Mouse (Mus musculus): ENCODE results near the gene Cacna1a. TPM values are rescaled to one million over a fixed set of nuclear protein-coding genes. Genes with fewer than 3 reads are reported as not detected.

Cacna1a gene
- total and polyA plus RNA-seq, 3 experiments = 3.2 to 5.1 TPM; not detected in 1

DNA sequence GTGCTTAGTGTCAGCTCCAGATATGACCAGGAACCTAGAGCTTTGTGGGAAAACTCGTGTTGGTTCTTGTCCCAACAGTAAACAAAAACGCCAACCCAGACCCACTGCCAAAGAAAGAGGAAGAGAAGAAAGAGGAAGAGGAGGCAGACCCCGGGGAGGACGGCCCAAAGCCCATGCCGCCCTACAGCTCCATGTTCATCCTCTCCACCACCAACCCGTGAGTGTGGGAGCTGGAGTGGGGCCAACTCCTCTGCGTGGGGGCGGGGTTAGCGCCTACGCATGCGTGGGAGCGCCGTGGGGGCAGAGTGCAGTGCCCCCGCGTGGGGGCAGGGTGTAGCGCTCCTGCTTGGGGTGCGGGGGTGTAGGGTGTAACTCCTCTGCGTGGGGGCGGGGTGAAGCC is 179.3 kb downstream of the Cacna1a start (continued):
- TF ChIP-seq ETS1 (IDR thresholded peaks at IDR 0.05; ENCODE audit: low read depth, low read length) (peak; percentile 67), ZC3H11A (IDR thresholded peaks at IDR 0.05; ENCODE audit: low read depth, low read length) (no peak)

GRCm38 (mm10) chr8:84568737-84569136 is 180.5 kb downstream of the Cacna1a start:
- Histone ChIP-seq H3K4me3 (ENCODE audit: control insufficient read depth in 1 of 2, insufficient read depth in 1 of 2, low read depth in 2 of 2, low read length in 2 of 2) (peak overlapping the region; percentile 44 to 57), H3K27me3 (ENCODE audit: control insufficient read depth in 1 of 2, insufficient read depth in 2 of 2, low read length in 2 of 2) (no peaks in the 10 kb centered on the region), H3K4me1 (ENCODE audit: control insufficient read depth in 1 of 2, insufficient read depth in 2 of 2, low read length in 2 of 2) (peaks cover 2 to 21% of the 10 kb centered on the region in 2 experiments), H3K36me3 (ENCODE audit: control insufficient read depth in 1 of 2, insufficient read depth in 2 of 2, low read length in 2 of 2) (peaks cover 0 to 7% of the 10 kb centered on the region in 2 experiments; a peak in 2 of 4 replicates), H3K9me3 (replicated peaks; ENCODE audit: insufficient read depth, low read length) (no peaks in the 10 kb centered on the region), H3K79me2 (ENCODE audit: control insufficient read depth, insufficient read depth, low read length, poor library complexity) (no peaks in the 10 kb centered on the region), H3K9ac (ENCODE audit: control insufficient read depth, low read depth, low read length, poor library complexity, severe bottlenecking) (peak overlapping the region; percentile 59), H3K27ac (ENCODE audit: control insufficient read depth, low read depth, low read length) (peak overlapping the region; percentile 57)
- TF ChIP-seq CHD1 (IDR thresholded peaks at IDR 0.05; ENCODE audit: low read depth, low read length) (no peak), NRF1 (IDR thresholded peaks at IDR 0.05; ENCODE audit: insufficient read depth, low read depth, low read length, poor library complexity, severe bottlenecking) (no peak), POLR2A (IDR thresholded peaks at IDR 0.05; ENCODE audit: control insufficient read depth in 1 of 2, insufficient read depth in 1 of 2, low read depth in 1 of 2, low read length in 2 of 2, poor library complexity in 1 of 2) (peak in 1 of 2 experiments; percentile 76; a peak in 3 of 4 replicates), SMC3 (IDR thresholded peaks at IDR 0.05; ENCODE audit: low read depth, low read length) (no peak), ELF1 (IDR thresholded peaks at IDR 0.05; ENCODE audit: low read depth, low read length) (0 out of 2 replicates have a peak, but pooled peaks have one; percentile 16), RAD21 (IDR thresholded peaks at IDR 0.05; ENCODE audit: low read depth, low read length) (no peak), KAT2A (conservative IDR thresholded peaks at IDR 0.05; ENCODE audit: low read depth, low read length) (no peak), GATA1 (IDR thresholded peaks at IDR 0.05; ENCODE audit: low read depth, low read length) (peak; percentile 61), EP300 (IDR thresholded peaks at IDR 0.05; ENCODE audit: low read depth in 1 of 2, low read length in 2 of 2) (no peak), ZNF384 (IDR thresholded peaks at IDR 0.05; ENCODE audit: low read depth, low read length) (no peak), CTCF (IDR thresholded peaks at IDR 0.05 in 2 of 3, conservative IDR thresholded peaks at IDR 0.05 in 1 of 3; ENCODE audit: control insufficient read depth in 1 of 3, insufficient read depth in 1 of 3, low read depth in 2 of 3, low read length in 3 of 3, poor library complexity in 1 of 3, severe bottlenecking in 1 of 3) (no peak), TBP (IDR thresholded peaks at IDR 0.05; ENCODE audit: low read depth, low read length) (peak; percentile 95), USF1 (IDR thresholded peaks at IDR 0.05; ENCODE audit: low read depth, low read length) (no peak), MEF2A (IDR thresholded peaks at IDR 0.05; ENCODE audit: extremely low read depth, insufficient replicate concordance, low read depth, low read length, poor library complexity, severe bottlenecking) (no peak), ZC3H11A (IDR thresholded peaks at IDR 0.05; ENCODE audit: low read depth, low read length) (no peak), MAZ (IDR thresholded peaks at IDR 0.05; ENCODE audit: low read depth, low read length) (no peak), MXI1 (IDR thresholded peaks at IDR 0.05; ENCODE audit: low read depth, low read length) (peak; percentile 53), TCF12 (IDR thresholded peaks at IDR 0.05; ENCODE audit: low read depth, low read length) (no peak), BHLHE40 (IDR thresholded peaks at IDR 0.05; ENCODE audit: borderline replicate concordance, low read depth, low read length) (no peak), ZMIZ1 (IDR thresholded peaks at IDR 0.05; ENCODE audit: low read depth, low read length) (peak; percentile 66; the same call in 1 of the 2 replicates), MAFK (IDR thresholded peaks at IDR 0.05; ENCODE audit: borderline replicate concordance, low read depth, low read length) (no peak), SIN3A (IDR thresholded peaks at IDR 0.05; ENCODE audit: low read length) (peak; percentile 66), MYC (IDR thresholded peaks at IDR 0.05; ENCODE audit: low read depth, low read length) (no peak), POLR2AphosphoS5 (IDR thresholded peaks at IDR 0.05; ENCODE audit: borderline replicate concordance, low read depth, low read length) (no peak), RCOR1 (IDR thresholded peaks at IDR 0.05; ENCODE audit: low read depth, low read length) (no peak), ETS1 (IDR thresholded peaks at IDR 0.05; ENCODE audit: low read depth, low read length) (no peak), MAX (IDR thresholded peaks at IDR 0.05; ENCODE audit: low read length) (0 out of 2 replicates have a peak, but pooled peaks have one; percentile 34), HCFC1 (IDR thresholded peaks at IDR 0.05; ENCODE audit: low read depth, low read length) (peak; percentile 68), JUND (IDR thresholded peaks at IDR 0.05; ENCODE audit: low read depth, low read length) (no peak), POLR2AphosphoS2 (IDR thresholded peaks at IDR 0.05; ENCODE audit: low read length) (peak; percentile 39; the same call in 1 of the 2 replicates), MYB (IDR thresholded peaks at IDR 0.05; ENCODE audit: low read depth, low read length) (no peak), NELFE (IDR thresholded peaks at IDR 0.05; ENCODE audit: low read depth, low read length) (peak; percentile 63)
- DNase-seq (ENCODE audit: low read depth, low spot score) = peak; percentile 93

All from MEL (cell line).